Mouse (Mus musculus) small intestine, adult 2 months (tissue): ENCODE measurements around the gene Plekhg3. TPM values are rescaled to one million over a fixed set of nuclear protein-coding genes. Genes with fewer than 3 reads are reported as not detected.

ENCODE experiments used
- H3K27ac ChIP-seq: fragments of 200-500 bp; 2 replicates; pipeline ENCODE4 v1.5.1; 2012; ENCODE audit warnings: low read depth, low read length, control low read depth, inconsistent platforms; ENCODE audit not compliant: insufficient read depth
- H3K27me3 ChIP-seq: fragments of 200-500 bp; 2 replicates; pipeline ENCODE4 v1.6.1; 2012; ENCODE audit warnings: mild to moderate bottlenecking, moderate library complexity, low read length, inconsistent platforms; ENCODE audit not compliant: control insufficient read depth, insufficient read depth
- H3K36me3 ChIP-seq: fragments of 200-500 bp; 2 replicates; pipeline ENCODE4 v1.6.1; 2012; ENCODE audit warnings: mild to moderate bottlenecking, low read length, control low read depth, inconsistent platforms; ENCODE audit not compliant: control insufficient read depth, insufficient read depth
- H3K4me1 ChIP-seq: fragments of 200-500 bp; 2 replicates; pipeline ENCODE4 v1.6.1; 2012; ENCODE audit warnings: low read length, inconsistent platforms, mixed read lengths; ENCODE audit not compliant: control insufficient read depth, insufficient read depth, insufficient read length
- H3K4me3 ChIP-seq: fragments of 200-500 bp; 2 replicates; pipeline ENCODE4 v1.5.1; 2012; ENCODE audit warnings: low read depth, mild to moderate bottlenecking, control low read depth, inconsistent platforms, low read length, moderate library complexity
- CTCF ChIP-seq: fragments of 200-500 bp; IDR thresholded peaks from 2 replicates; pipeline ENCODE4 v1.5.1; 2012; ENCODE audit warnings: low read depth, mild to moderate bottlenecking, control low read depth, inconsistent platforms, low read length, moderate library complexity, mixed read lengths; ENCODE audit not compliant: insufficient replicate concordance, insufficient read length; ENCODE audit errors: extremely low read depth
- POLR2A ChIP-seq: fragments of 200-500 bp; IDR thresholded peaks from 2 replicates; pipeline ENCODE4 v1.6.1; 2012; ENCODE audit warnings: low read depth, mild to moderate bottlenecking, control low read depth, inconsistent platforms, low read length, moderate library complexity
- WGBS: fragments of 180-500 bp; shearing (Covaris S2); methylation state at CpG from one replicate; pipeline ENCODE4 v1.1.7; 2018; 5-methylcytosine and 5-hydroxymethylcytosine counted together
- polyA plus RNA-seq: library from polyadenylated mRNA; depleted of rRNA; stranded (reverse); fragments of >200 nt; gene quantifications from 2 replicates; pipeline ENCODE4 v1.2.3, GENCODE M21; 2012

Gene Plekhg3
- polyA plus RNA-seq, 1 experiment, result 16.9 TPM

- 21% methylated on average over 6 of the region's 6 CpGs for WGBS
- Histone ChIP-seq H3K36me3 (peaks cover 6% of the 10 kb centered on the region; the same call in 1 of the 2 replicates), H3K27me3 (no peaks in the 10 kb centered on the region), H3K4me3 (no peak overlapping the region), H3K27ac (no peak overlapping the region), H3K4me1 (peaks cover 6% of the 10 kb centered on the region)
- no peak for TF ChIP-seq POLR2A
These were observed 52.1 kb downstream of the Plekhg3 start for GRCm38 (mm10) chr12:76582841-76583240.

- Histone ChIP-seq H3K27me3 (no peaks in the 10 kb centered on the region), H3K27ac (no peak overlapping the region), H3K4me1 (no peaks in the 10 kb centered on the region; the same call in 1 of the 2 replicates), H3K36me3 (peaks cover under 1% of the 10 kb centered on the region; the same call in 1 of the 2 replicates), H3K4me3 (no peak overlapping the region)
- WGBS, result 93% methylated on average over 7 of the region's 7 CpGs
- no peak for TF ChIP-seq CTCF
- no peak for TF ChIP-seq POLR2A
These were observed 52.8 kb downstream of the Plekhg3 start for GRCm38 (mm10) chr12:76583454-76583853.

- H3K4me3 ChIP-seq, result no peak overlapping the region
- TF ChIP-seq CTCF (no peak), POLR2A (no peak)
- H3K36me3 ChIP-seq, result no peaks in the 10 kb centered on the region
- H3K27me3 ChIP-seq, result no peaks in the 10 kb centered on the region
- no peaks in the 10 kb centered on the region for H3K4me1 ChIP-seq
- no peak overlapping the region for H3K27ac ChIP-seq
These were observed 54.3 kb downstream of the Plekhg3 start for GRCm38 (mm10) chr12:76585028-76585427.

GRCm38 (mm10) chr12:76587357-76587756 is 56.7 kb downstream of the Plekhg3 start:
- Histone ChIP-seq H3K4me1 (no peaks in the 10 kb centered on the region), H3K4me3 (no peak overlapping the region), H3K27ac (no peak overlapping the region), H3K36me3 (no peaks in the 10 kb centered on the region), H3K27me3 (no peaks in the 10 kb centered on the region)
- TF ChIP-seq CTCF (no peak), POLR2A (no peak)
- WGBS, result 59% methylated on average over 11 of the region's 11 CpGs

GRCm38 (mm10) chr12:76589531-76589930 is 58.8 kb downstream of the Plekhg3 start:
- no peaks in the 10 kb centered on the region for H3K36me3 ChIP-seq
- peaks cover 9% of the 10 kb centered on the region for H3K4me1 ChIP-seq
- no peaks in the 10 kb centered on the region for H3K27me3 ChIP-seq
- H3K27ac ChIP-seq, result no peak overlapping the region
- 47% methylated on average over 6 of the region's 6 CpGs for WGBS
- TF ChIP-seq CTCF, result no peak
- no peak for TF ChIP-seq POLR2A
- no peak overlapping the region for H3K4me3 ChIP-seq

GRCm38 (mm10) chr12:76591037-76591436 is 60.3 kb downstream of the Plekhg3 start:
- no peak for TF ChIP-seq POLR2A
- TF ChIP-seq CTCF, result no peak
- Histone ChIP-seq H3K4me3 (no peak overlapping the region), H3K36me3 (no peaks in the 10 kb centered on the region), H3K4me1 (peaks cover 9% of the 10 kb centered on the region), H3K27ac (no peak overlapping the region), H3K27me3 (no peaks in the 10 kb centered on the region)
- WGBS, result 91% methylated on average over 3 of the region's 3 CpGs

GRCm38 (mm10) chr12:76592213-76592612 is 61.5 kb downstream of the Plekhg3 start:
- Histone ChIP-seq H3K27me3 (no peaks in the 10 kb centered on the region), H3K27ac (no peak overlapping the region), H3K4me3 (no peak overlapping the region), H3K36me3 (no peaks in the 10 kb centered on the region), H3K4me1 (peaks cover 9% of the 10 kb centered on the region)
- WGBS, result 43% methylated on average over 1 of the region's 1 CpGs
- TF ChIP-seq POLR2A, result no peak
- TF ChIP-seq CTCF, result peak; percentile 77; the same call in 1 of the 2 replicates

GRCm38 (mm10) chr12:76593254-76593653 is 62.6 kb downstream of the Plekhg3 start:
- no peak overlapping the region for H3K4me3 ChIP-seq
- no peaks in the 10 kb centered on the region for H3K36me3 ChIP-seq
- no peak for TF ChIP-seq POLR2A
- no peak for TF ChIP-seq CTCF
- WGBS, result 81% methylated on average over 6 of the region's 6 CpGs
- no peak overlapping the region for H3K27ac ChIP-seq
- H3K27me3 ChIP-seq, result no peaks in the 10 kb centered on the region
- H3K4me1 ChIP-seq, result peaks cover 9% of the 10 kb centered on the region
